Mouse (Mus musculus) midbrain, embryonic 10.5 days (tissue): ENCODE measurements at regions not wholly inside any gene's neighbourhood (a gene's known extent, or its start where the extent isn't known, plus 50 kb on each side); places are given as distances from the start of the nearest gene placed in this dataset.

Experiments
- DNase-seq: peaks from one replicate; pipeline ENCODE4 v3.0.0-alpha.2; 2017; ENCODE audit warnings: low spot score
- H3K27ac ChIP-seq: fragments of 300-500 bp; sonication (generic); replicated peaks from 2 replicates; pipeline ENCODE4 v1.5.1; 2016; ENCODE audit warnings: mild to moderate bottlenecking
- H3K27me3 ChIP-seq: fragments of 300-500 bp; sonication (generic); 2 replicates; pipeline ENCODE4 v1.6.1; 2016; ENCODE audit warnings: low read depth, mild to moderate bottlenecking; ENCODE audit not compliant: poor library complexity, severe bottlenecking
- H3K36me3 ChIP-seq: fragments of 300-500 bp; sonication (generic); 2 replicates; pipeline ENCODE4 v1.6.1; 2016; ENCODE audit warnings: mild to moderate bottlenecking, moderate library complexity
- H3K4me1 ChIP-seq: fragments of 300-500 bp; sonication (generic); 2 replicates; pipeline ENCODE4 v1.6.1; 2016
- H3K4me3 ChIP-seq: fragments of 300-500 bp; sonication (generic); 2 replicates; pipeline ENCODE4 v1.5.1; 2016; ENCODE audit warnings: mild to moderate bottlenecking, moderate library complexity
- H3K9me3 ChIP-seq: fragments of 300-500 bp; sonication (generic); replicated peaks from 2 replicates; pipeline ENCODE4 v1.6.1; 2016; ENCODE audit warnings: mild to moderate bottlenecking
- WGBS: fragments of 180-500 bp; shearing (Covaris S2); methylation state at CpG from one replicate; pipeline ENCODE4 v1.1.7; 2016; 5-methylcytosine and 5-hydroxymethylcytosine counted together

DNA sequence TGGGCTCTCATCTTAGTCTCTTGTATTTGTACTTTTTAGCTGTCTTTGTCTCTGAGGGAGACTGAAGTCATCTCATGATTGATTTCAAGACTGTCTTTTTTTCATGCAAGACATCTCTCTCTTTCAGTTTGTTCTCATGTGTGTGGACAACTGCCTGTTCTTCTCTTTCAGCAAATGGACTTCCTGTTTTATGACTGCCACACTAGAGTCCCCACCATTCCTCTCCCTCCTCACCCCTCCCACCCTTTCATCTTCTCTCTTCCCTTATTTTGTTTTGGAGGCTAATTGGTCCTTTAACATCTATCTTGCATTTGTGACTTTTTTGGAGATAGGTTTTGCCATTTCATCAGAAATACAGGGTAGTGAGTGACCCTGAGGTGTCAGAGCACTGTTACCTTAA is 311.8 kb upstream of the Gm5148 start:
- H3K9me3 ChIP-seq, result no peaks in the 10 kb centered on the region
- no peaks in the 10 kb centered on the region for H3K36me3 ChIP-seq
- H3K27ac ChIP-seq, result no peak overlapping the region
- DNase-seq, result no peak
- no peaks in the 10 kb centered on the region for H3K4me1 ChIP-seq
- H3K4me3 ChIP-seq, result no peak overlapping the region
- H3K27me3 ChIP-seq, result no peaks in the 10 kb centered on the region

DNA sequence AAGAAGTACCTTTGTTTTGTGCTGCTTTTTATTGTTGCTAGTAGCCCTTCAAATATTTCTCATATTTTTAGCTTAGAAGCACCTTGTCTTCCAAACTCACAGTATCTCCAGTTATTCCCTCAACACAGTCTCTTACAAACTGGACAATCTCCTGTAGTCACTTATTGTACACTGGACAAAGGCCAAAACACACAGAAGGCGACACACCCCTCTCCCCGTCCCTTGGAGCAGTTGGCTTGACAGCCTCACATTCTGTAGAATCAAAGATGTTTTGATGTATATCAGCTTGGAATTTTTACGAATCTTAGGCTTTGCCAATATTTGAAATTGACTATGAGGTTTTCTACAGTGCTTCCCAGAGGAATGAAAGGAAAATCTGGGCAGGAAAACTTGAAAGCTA is 309.8 kb upstream of the Gm5148 start:
- Histone ChIP-seq H3K27me3 (no peaks in the 10 kb centered on the region), H3K36me3 (no peaks in the 10 kb centered on the region), H3K9me3 (no peaks in the 10 kb centered on the region), H3K4me3 (no peak overlapping the region), H3K27ac (no peak overlapping the region), H3K4me1 (no peaks in the 10 kb centered on the region)
- 81% methylated on average over 3 of the region's 3 CpGs for WGBS
- no peak for DNase-seq

DNA sequence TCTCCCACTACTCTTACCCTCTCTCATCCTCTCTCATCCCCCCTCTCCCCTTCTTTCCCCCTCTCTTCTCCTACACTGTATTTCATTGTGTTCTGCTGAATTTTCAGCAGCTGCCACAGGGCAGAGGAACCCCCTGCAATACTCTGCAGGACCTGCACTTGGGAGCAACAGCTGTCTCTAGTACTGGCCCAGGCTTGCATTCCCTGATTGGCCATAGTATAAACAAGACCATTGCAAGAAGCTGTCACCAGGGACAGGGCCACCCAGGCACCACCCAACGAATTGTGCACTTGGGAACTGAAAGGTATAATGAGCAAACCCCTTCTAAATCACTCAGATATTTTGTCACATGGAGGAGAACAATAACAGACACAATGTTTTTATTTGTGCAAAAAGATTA is 290.5 kb upstream of the Gm5148 start:
- Histone ChIP-seq H3K4me3 (no peak overlapping the region), H3K9me3 (0 out of 2 replicates have a peak, but pooled peaks cover 3% of the 10 kb centered on the region), H3K36me3 (no peaks in the 10 kb centered on the region), H3K27me3 (no peaks in the 10 kb centered on the region), H3K27ac (no peak overlapping the region), H3K4me1 (no peaks in the 10 kb centered on the region)
- DNase-seq, result no peak
- WGBS, result 68% methylated on average over 1 of the region's 1 CpGs

DNA sequence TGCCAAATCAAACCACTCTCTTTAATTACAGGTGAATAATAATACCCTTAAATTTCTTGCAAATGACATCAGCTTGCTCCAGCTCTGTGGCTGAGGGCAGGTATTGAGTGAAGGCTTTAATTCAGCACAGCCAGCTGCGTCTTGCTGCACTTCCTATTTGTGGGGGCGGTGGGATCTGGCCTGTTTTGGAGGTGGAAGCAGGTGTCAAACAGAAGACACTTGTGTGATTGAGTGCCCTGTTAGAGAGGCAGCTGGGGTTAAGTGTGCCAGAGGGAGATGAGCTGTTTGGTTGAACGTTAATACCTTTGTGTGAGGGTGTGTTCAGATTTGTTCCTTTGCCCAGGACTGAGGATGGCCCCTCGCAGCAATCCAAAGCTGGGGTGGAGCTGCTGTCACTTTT is 284.9 kb upstream of the Gm5148 start:
- WGBS, result 58% methylated on average over 4 of the region's 4 CpGs
- no peaks in the 10 kb centered on the region for H3K9me3 ChIP-seq

DNA sequence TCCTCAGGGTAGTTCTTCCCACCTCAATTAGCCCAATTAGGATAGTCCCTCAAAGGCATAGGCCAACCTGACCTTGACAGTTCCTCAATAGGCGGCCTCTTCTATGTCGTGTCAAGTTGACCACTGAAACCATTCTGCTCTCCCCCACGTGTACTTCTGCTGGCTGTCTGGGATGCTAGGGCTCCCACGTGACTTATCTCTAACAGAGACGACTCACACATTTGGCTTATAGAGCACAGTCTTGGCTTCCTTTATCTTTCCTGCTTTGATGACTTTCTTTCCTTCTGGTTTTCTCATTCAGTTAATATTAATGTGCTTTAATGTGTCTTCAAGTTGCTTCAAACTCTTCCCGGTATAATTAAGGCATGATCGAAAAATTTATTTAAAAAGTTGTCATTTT is 284.0 kb upstream of the Gm5148 start:
- 87% methylated on average over 7 of the region's 7 CpGs for WGBS
- Histone ChIP-seq H3K36me3 (no peaks in the 10 kb centered on the region), H3K4me1 (no peaks in the 10 kb centered on the region), H3K9me3 (no peaks in the 10 kb centered on the region), H3K27ac (no peak overlapping the region), H3K4me3 (no peak overlapping the region), H3K27me3 (no peaks in the 10 kb centered on the region)
- DNase-seq, result no peak

More for the DNA sequence above, 284.9 kb upstream of the Gm5148 start:
- Histone ChIP-seq H3K27ac (no peak overlapping the region), H3K36me3 (no peaks in the 10 kb centered on the region), H3K27me3 (no peaks in the 10 kb centered on the region), H3K4me1 (no peaks in the 10 kb centered on the region), H3K4me3 (no peak overlapping the region)
- DNase-seq, result no peak

DNA sequence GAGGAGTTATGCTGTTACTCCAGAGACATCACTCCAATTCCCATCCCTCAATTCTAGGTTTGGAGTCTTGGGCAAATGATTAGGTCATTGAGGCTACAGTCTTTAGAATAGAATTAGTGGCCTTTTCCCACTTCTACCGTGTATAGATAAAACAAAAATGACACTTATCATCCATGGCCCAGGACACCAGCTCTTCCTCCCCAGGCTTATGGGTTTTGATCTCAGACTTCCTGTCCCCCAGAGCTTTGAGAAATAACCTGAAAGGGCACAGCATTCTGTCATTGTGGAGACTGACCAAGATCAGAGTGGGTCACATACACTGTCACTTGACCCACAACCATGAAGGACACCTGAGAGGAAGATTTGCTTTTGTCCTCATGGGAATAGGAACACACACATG is 283.3 kb upstream of the Gm5148 start:
- no peak overlapping the region for H3K4me3 ChIP-seq
- no peaks in the 10 kb centered on the region for H3K36me3 ChIP-seq
- H3K4me1 ChIP-seq, result no peaks in the 10 kb centered on the region
- H3K27ac ChIP-seq, result no peak overlapping the region
- H3K27me3 ChIP-seq, result no peaks in the 10 kb centered on the region
- 97% methylated on average over 1 of the region's 1 CpGs for WGBS
- no peaks in the 10 kb centered on the region for H3K9me3 ChIP-seq
- no peak for DNase-seq

DNA sequence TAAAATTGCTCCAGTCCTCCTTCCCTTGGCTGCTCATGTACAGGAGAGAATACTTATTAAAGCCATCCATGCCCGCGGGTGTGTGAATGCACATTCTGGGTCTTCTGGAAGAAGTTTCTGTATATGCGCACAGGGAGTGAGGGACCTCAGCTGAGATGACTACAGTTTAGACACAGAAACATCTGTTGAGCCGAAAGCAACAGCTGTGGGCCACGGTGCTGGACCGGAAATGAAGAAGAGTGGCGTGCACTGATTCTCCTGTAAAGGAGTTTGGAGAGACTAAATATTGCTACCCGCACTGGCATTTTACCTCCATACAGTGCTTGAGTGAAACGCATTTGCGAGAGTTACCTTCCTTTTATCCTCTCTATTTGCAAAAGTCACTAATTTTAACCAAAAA is 278.0 kb upstream of the Gm5148 start:
- WGBS, result 95% methylated on average over 10 of the region's 10 CpGs

DNA sequence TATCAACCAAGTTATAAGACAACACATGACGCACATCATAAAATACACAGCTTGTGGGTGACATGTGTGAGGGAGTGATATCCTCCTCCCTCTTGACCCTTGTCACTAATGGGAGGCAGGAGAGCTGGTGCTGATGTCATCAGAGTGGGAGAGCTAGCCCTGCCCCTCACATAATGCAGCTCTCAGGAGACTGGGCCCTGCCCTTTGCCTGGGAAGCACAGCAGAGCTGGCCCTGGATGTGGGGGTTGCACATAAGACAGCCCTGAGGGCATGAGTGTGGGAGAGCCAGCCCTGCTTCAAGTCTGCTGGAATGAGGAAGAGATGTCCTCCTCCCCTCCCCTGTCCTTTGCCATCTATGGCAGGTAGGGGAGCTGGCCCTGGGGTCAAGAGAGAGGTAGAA is 275.5 kb upstream of the Gm5148 start:
- 88% methylated on average over 1 of the region's 1 CpGs for WGBS
- Histone ChIP-seq H3K9me3 (no peaks in the 10 kb centered on the region), H3K4me3 (no peak overlapping the region), H3K4me1 (no peaks in the 10 kb centered on the region), H3K27ac (no peak overlapping the region), H3K27me3 (peaks cover 20% of the 10 kb centered on the region), H3K36me3 (no peaks in the 10 kb centered on the region)
- no peak for DNase-seq

More for the DNA sequence above, 278.0 kb upstream of the Gm5148 start:
- no peak for DNase-seq
- H3K36me3 ChIP-seq, result no peaks in the 10 kb centered on the region
- H3K27ac ChIP-seq, result no peak overlapping the region
- no peaks in the 10 kb centered on the region for H3K9me3 ChIP-seq
- no peaks in the 10 kb centered on the region for H3K4me1 ChIP-seq
- H3K27me3 ChIP-seq, result no peaks in the 10 kb centered on the region
- H3K4me3 ChIP-seq, result no peak overlapping the region

DNA sequence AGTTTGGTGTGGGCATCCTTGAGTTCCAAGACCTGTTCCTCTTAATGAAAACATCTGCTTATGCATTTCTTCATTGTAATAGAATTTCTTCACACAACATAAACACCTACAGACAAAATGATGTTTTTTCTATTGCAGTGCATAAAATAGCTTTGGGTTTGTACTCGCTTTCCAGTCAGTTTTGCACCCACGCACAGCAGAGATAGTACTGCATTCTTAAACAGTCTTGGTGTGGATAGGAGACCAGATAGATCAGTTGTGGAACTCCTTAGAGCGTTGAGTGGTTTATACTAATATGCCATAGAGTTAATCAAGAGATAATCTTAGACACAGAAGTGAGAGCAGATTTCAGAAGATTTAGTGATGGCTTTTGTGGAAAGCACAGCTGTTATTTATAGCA is 273.7 kb upstream of the Gm5148 start:
- no peak overlapping the region for H3K27ac ChIP-seq
- H3K9me3 ChIP-seq, result no peaks in the 10 kb centered on the region
- H3K4me3 ChIP-seq, result no peak overlapping the region
- H3K4me1 ChIP-seq, result no peaks in the 10 kb centered on the region
- no peaks in the 10 kb centered on the region for H3K36me3 ChIP-seq
- DNase-seq, result no peak
- H3K27me3 ChIP-seq, result peaks cover 38% of the 10 kb centered on the region
- 89% methylated on average over 3 of the region's 3 CpGs for WGBS

DNA sequence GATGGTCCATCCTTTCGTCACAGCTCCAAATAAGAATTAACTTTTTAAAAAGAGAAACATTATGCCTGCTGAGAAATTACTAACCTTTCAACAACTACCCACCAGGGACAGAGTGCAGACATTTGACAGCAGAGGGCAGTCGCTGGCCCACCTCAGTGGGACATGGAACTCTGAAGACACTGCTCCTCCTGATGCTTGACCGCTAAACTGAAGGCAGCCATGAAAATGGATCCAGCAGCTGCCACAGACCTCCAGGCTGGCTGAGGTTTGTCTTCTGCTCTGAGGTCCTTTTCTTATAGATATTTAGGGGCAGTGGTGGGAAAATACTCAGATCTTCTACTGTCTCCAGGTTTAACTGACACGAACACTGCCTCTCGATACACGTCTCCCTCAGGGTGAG is 265.7 kb upstream of the Gm5148 start:
- no peak overlapping the region for H3K4me3 ChIP-seq
- peaks cover 88% of the 10 kb centered on the region for H3K27me3 ChIP-seq
- H3K27ac ChIP-seq, result no peak overlapping the region
- H3K9me3 ChIP-seq, result no peaks in the 10 kb centered on the region
- H3K36me3 ChIP-seq, result no peaks in the 10 kb centered on the region
- WGBS, result 95% methylated on average over 6 of the region's 6 CpGs
- peaks cover 13% of the 10 kb centered on the region for H3K4me1 ChIP-seq
- DNase-seq, result no peak

DNA sequence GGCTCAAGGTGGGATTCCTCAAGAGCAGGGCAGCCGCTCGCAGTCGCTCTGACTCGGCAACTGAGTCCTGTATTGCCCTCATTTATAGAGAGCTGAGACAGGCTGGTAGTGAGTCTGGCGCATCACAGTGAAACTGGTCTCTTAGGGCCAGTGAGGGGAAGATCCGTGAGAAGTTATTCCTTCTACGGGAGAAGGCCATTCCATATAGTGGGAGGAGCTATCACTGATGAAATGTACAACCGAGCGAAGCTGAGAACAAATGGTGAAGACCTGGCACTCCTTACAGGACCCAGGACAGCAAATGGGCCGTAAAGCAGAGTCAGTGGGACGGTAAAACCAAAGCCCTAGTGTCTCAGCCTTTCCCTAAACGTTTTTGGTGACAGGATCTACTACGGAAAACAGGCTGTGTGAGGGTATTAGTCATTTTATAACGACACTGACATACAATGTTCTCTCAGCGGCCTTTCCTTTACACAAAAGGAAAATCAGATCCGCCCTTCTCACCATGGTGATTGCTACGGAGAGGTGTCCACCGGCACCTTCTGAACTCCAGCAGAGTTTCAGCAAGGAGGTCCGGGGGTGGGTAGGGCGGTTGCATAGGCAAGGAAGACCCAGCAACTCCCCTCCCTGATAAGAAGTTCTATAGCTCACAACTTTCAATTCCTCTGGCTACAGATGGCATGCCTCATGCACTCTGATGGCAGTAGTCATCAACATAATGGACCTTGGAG is 263.6 kb upstream of the Gm5148 start:
- no peak overlapping the region for H3K27ac ChIP-seq
- 77% methylated on average over 20 of the region's 20 CpGs for WGBS

DNA sequence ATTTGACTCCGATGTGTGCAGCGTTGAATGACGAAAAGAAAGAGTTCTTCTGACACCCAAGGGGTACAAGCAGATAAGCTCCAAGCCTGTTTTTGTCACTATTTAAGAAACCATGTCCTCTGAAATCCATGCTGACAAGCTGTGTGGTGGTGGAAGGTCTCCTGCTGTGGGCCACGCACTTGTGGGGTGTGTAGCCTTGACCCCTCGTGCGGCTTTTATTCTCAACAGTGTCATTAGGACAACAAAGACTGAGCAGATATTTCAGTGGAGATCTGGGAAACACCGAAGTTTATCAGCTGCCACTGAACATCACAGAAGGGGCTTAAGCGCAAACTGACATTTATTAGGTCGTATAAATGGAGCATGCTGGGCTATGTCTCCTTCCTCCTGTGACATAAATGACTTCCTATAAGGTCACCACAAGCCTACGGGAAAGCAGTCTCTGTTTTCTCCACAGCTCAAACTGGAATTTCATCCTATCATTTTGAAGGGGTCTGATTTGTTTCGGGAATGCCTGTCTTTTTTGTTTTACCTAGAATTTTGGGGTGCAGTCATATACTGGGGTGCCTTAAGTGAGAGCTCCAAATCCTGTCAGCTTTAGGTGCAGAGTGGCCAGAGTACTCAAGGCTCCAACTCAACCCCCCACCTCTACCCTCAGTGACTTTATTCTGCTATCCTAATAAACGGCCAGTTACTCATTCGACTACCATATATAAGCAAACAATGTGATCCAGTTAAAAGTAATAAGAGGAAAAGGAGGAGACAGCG is 262.9 kb upstream of the Gm5148 start:
- H3K4me1 ChIP-seq, result peaks cover 13% of the 10 kb centered on the region
- DNase-seq, result peak; percentile 43
- peaks cover 87% of the 10 kb centered on the region for H3K27me3 ChIP-seq
- H3K36me3 ChIP-seq, result no peaks in the 10 kb centered on the region
- no peak overlapping the region for H3K4me3 ChIP-seq
- WGBS, result 57% methylated on average over 14 of the region's 14 CpGs
- no peak overlapping the region for H3K27ac ChIP-seq
- H3K9me3 ChIP-seq, result no peaks in the 10 kb centered on the region

More for the DNA sequence above, 263.6 kb upstream of the Gm5148 start:
- Histone ChIP-seq H3K27me3 (peaks cover 87% of the 10 kb centered on the region), H3K36me3 (no peaks in the 10 kb centered on the region), H3K9me3 (no peaks in the 10 kb centered on the region), H3K4me3 (no peak overlapping the region), H3K4me1 (peaks cover 13% of the 10 kb centered on the region)
- DNase-seq, result no peak

DNA sequence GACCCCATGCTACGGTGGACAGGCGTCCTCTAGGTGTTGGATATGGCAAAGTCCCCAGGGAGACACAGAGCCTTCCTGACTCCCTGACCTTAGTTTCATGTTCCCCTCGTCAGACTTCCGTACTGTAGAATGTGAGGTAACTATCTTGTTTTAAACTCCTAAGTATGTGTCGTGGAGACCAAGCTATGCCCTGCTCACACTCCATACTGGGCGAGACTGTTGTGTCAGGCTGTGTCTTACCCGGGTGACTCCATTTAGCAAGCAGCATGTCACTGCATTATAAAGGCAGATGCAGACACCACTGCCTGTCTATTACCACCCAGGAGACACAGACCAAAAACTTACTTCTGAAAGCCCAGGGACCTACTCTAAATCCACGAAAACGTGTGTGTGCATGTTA is 260.4 kb upstream of the Gm5148 start:
- H3K27me3 ChIP-seq, result peaks cover 88% of the 10 kb centered on the region
- H3K36me3 ChIP-seq, result no peaks in the 10 kb centered on the region
- H3K4me1 ChIP-seq, result peaks cover 14% of the 10 kb centered on the region
- no peak for DNase-seq
- H3K27ac ChIP-seq, result no peak overlapping the region
- no peaks in the 10 kb centered on the region for H3K9me3 ChIP-seq
- 89% methylated on average over 9 of the region's 9 CpGs for WGBS
- H3K4me3 ChIP-seq, result no peak overlapping the region
